Mouse (Mus musculus) cerebellum, postnatal 25 days (tissue): Measurements from ENCODE around the gene Lman1l.

Source experiments
- DNase-seq, 2 experiments: peaks; one replicate each; pipeline ENCODE4 v3.0.0; 2021; ENCODE audit warnings: mixed read lengths in 2 of 2

The Lman1l gene

GRCm38 (mm10) chr9:57620674-57621073, at the start of gene Lman1l:
TSS of gene Lman1l (minus strand) at chr9:57620774.
- DNase-seq = no peak

DNA sequence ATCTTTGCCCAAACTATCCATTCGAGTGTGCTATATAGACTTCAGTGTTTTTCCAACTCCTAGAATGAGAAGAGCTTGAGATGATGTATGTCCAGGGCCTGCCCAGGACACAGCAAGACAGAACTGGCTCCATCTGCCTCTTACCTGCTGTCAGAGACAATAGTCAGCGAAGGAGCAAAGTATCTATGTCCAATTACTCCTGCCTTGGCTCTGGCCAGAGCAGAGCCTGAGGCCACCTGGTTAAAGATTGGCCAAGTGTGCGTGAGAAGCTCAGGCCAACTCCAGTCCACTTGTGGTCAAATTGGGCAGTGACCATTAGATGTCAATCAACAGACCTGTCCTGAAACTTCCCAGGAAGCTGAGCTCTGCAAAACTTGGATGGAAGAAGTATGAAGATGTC, 49.0 kb upstream of the Lman1l start:
- no peak for DNase-seq

DNA sequence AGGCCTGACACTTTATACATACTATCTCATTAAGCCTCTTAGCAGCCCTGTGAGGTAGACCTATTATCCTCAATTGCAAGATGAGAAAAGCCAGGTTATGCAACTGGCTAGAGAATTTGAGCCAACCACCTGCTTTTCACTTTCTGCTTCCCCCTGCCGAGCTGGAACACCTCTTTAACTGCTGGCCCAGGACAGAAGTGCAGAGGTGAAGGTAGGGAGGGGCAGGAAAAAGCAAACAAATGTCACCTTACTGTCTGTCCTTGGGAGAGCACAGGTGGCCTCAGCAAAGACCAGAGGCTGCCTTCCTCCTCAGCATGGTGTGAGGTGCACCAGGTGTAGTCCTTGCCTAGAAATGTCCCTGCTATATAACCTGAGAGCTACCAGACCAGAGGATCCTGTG, 47.7 kb upstream of the Lman1l start:
- DNase-seq = no peak

DNA sequence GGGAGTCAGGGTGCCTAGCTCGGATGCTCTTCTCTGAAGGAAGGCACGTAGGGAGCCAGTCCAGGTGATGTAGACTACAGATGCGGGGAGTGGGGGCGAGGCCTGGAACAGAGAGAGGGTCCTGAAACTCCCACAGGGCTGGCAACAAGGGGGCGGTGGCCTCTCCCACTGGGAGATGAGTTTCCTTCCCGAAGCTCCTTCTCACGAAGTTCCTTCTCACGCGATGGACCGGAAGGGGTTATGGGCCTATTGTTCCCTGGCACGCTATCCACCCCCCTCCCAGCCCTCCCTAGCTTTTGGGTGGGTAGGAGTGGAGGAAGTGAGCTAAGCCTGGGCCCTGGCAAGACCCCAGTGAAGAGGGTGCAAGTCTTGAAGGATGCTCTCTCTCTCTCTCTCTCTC, 47.2 kb upstream of the Lman1l start:
- DNase-seq = no peak

GRCm38 (mm10) chr9:57667136-57667535, 46.6 kb upstream of the Lman1l start:
- DNase-seq = no peak

GRCm38 (mm10) chr9:57666536-57666935, 46.0 kb upstream of the Lman1l start:
- no peak for DNase-seq

DNA sequence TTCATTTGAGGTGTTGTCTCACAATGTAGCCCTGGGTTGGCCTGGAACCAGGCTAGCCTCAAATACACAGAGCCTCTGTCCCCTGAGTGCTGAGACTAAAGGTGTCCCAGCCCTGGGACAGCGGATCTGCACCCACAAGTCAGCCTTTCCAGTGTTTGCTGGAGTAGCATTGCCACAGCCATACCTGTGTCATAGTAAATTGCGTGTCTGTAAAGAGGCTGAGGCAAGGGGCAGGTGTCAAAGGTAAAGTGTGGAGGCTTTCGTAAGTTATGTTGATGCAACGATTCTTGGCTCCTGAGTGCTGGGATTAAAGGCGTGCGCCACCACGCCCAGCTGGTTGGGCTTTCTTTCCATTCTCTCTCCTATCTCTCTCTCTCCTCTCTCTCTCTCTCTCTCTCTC, 44.0 kb upstream of the Lman1l start:
- DNase-seq = no peak

DNA sequence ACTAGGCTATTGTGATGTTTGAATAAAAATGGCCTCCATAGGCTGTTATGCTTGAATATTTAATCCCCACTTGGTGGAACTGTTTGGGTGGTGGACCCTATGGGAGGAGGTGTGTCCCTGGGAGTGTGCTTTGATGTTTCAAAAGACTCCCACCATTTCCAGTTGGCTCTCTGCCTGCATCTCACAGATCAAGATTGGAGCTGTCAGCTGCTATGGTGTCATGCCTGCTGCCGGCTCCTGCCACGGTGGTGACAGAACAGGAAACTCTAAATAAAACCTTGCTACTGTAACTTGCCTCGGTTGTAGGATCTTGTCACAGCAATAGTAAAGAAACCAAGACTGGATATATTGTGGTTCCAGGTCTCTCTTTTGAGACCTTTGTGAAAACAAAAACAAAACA, 41.0 kb upstream of the Lman1l start:
- DNase-seq = no peak

DNA sequence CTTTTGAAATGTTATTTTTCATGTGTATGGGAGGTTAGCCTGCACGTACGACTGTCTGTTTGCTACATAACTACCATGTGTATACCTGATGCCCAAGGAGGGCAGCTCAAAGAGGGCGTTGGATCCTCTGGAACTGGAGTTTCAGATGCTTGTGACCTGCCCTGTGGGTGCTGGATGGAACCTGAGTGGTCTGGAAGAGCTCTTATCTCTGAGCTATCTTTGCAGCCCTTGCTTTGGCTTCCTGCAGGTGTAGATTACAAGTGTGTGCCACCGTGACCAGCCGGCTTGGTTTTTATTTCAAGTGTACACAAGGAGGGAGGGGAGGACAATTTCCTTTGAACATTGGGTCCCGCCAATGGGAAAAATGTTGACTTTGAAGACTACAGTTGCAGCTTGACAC, 39.9 kb upstream of the Lman1l start:
- no peak for DNase-seq

DNA sequence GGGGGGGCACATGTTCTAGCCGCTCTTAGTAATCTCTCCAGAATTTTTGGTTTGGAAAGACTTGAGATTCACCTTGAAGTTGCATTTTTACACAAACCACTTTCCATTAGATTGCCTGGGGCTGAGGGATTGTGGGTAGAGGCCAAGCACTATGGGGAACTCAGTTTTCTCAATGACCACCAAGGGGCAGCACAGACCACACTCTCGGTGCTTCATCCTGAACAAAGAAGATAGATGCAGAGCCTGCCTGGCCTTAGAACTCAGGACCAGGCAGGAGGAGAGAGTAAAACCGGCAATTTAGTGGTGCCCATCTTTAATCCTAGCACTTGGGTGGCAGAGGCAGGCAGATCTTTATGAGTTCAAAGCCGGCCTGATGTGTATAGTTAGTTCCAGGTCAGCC, 39.2 kb upstream of the Lman1l start:
- DNase-seq = peak; percentile 81 to 85

DNA sequence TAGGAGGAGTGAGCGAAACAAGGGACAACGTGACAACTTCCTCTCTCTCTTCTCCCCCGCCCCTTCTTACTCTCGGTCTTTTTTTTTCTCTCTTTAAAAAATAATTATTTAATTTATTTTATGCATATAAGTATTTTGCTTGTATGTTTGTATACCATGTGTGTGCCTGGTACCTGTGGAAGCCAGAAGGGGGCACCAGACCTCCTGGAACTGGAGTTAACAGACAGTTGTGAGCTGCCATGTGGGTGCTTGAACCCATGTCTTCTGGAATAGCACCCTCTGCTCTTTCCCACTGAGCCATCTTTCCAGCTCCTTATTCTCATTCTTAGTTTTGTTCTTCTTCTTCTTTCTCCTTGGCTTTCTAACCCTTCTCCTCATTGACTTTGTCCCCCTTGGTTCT, 38.4 kb upstream of the Lman1l start:
- no peak for DNase-seq

DNA sequence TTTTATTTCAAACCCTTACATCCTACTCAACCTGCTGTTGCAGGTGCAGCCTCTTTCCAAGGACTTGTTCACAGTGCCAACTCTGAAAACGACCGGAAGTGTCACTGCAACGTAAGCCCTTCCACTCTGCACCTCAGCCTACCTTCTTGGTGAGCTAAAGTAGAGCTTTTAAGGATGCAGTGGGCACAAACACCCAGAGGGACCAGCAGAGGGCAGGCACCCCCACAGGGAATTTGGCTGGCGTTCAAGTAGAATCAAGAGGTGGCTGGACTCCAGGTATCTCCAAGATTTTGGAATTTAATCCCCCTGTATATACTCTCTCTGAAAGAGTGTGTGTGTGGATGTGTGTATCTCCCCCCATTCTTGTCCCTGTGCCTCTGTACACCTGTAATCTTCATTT, 37.3 kb upstream of the Lman1l start:
- DNase-seq = no peak

DNA sequence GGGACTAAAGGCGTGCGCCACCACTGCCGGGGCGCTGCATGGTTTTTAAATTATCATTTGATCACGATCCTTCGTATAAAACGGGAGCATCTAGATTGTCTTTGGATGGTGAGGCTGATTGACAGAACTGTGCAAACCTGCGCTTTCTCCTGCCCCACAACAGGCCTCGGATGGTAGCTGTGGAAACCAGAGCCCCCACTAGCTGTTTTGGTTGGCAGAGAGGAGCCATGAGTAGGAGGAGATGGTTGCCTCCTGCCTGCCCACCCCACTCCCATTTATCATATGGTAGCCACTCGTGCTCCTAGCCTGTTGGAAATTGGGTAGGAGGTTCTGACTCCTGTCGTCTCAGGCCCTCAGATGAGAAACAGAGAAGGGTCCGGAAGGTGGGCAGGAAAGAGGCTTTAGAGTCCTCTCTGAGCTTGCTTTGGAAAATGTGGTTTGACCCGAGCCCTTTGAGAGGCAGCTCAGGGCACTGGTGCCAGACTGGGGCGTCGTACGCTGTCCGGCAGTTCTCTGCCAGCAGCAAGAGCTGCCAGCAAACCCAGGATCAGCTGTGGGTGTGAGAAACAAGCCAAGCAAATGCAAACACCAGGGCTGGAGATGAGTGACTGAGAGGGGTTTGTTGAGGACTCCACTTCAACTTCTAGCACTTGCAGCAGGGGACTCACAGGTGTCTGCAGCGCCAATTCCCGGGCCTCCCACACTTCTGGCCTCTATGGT, 36.2 kb upstream of the Lman1l start:
- DNase-seq = no peak

DNA sequence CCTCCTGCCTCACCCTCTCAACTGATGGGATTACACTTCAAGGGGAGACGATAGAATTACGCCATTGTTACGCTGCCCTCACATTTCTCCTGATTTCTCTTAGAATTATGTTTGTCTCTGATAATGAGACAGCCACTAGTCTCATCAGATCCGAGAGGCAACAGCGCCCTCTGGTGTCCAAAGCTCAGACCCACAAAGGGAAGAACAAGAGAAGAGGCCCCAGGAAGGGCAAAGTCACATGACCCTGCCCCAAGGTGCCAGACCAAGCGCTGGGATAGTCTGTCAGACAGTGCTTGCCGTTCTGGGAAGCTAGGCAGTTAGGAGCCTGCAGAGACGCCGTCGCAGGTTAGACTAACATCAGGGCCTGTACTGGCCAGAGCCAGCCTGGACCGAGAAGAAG, 35.2 kb upstream of the Lman1l start:
- peak; percentile 95 to 97 for DNase-seq

- DNase-seq = no peak
Measured at GRCm38 (mm10) chr9:57654966-57655365, 34.4 kb upstream of the Lman1l start.

GRCm38 (mm10) chr9:57653283-57653682, 32.7 kb upstream of the Lman1l start, which contains the start of gene Csk:
TSS of gene Csk (minus strand) at chr9:57653631.
- DNase-seq = no peak

DNA sequence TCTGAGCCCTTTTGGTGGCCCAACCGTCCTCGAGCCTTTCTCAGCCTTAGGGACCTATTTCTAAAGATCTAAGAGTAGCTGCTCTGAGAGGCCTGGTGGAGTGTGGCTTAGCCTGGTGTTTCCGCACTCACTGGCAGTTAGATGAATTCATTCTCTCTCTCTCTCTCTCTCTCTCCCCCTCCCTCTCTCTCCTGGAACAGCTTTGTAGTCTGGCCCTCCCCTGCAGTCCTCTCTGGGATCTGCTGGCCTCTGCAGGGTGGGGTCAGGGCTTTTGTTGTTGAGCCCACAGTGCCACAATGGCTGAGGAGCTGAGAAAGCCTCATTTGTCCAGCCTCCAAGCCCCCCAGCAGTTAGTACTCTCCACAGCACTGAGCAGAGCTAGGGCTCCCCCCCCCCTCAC, 32.3 kb upstream of the Lman1l start:
- no peak for DNase-seq

- no peak for DNase-seq
Measured at GRCm38 (mm10) chr9:57652351-57652750, 31.8 kb upstream of the Lman1l start.

GRCm38 (mm10) chr9:57650786-57651311, 30.3 kb upstream of the Lman1l start:
- peak; percentile 37 to 69 for DNase-seq

DNA sequence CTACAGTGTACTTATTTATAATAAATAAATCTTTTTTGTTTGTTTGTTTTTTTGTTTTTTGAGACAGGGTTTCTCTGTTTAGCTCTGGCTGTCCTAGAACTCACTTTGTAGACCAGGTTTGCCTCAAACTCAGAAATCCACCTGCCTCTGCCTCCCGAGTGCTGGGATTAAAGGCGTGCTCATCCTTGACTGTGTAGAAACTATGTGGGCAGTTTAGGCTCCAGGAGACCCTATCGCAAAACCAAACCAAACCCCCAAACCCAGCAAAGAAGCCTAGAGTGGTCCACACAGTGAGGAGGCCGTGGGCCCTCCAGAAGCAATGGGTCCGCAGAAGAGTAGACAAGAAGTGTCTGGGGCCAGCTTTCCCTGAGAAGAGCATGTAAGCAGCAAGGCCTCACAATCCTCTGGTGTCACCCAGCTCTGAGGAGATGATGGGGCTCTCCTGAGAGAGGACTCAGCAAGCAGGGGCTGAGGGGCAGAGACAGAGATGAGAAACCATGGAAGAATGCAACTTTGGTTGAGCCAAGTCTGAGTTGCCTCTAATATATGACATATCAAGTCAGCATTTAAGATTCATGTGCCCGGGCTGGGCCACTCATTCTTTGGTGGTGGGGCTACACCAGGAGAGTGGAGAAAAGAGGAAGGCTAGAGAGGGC, 29.7 kb upstream of the Lman1l start:
- DNase-seq = no peak

GRCm38 (mm10) chr9:57647286-57648108, 26.9 kb upstream of the Lman1l start:
- no peak for DNase-seq

DNA sequence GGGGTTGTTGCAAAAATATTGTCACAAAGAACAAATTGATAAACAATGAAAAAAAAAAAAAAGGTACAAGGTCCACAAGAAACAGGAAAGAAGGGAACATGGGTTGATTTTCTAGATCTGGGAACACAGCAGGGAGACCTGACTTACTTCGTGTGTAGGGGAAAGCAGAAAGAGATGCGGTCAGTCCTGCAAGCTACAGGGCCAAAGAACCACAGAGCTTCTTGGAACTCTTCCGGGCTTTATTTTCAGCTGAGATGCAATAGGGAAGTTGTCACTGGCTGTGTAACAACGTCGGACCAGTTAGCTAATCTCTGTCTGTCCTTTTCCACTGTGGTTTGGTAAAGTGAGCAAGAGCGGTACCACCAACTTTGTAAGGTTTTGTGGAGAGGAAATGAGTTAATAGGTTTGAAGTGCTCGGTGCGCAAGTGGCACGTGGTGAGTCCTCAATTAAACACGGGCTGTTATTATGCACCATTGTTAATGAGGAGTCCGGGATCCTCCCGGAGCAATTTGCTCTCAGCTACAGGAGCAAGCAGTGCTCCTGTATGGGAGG, 26.1 kb upstream of the Lman1l start:
- DNase-seq = no peak
